Mouse (Mus musculus) C2C12 (cell line): ENCODE measurements around the gene Gimap8. TPM values are rescaled to one million over a fixed set of nuclear protein-coding genes. Genes with fewer than 3 reads are reported as not detected.

ENCODE experiments used
- H3K27me3 ChIP-seq: one replicate; pipeline ENCODE4 v1.6.1; 2011; ENCODE audit not compliant: control insufficient read depth, insufficient read depth, insufficient read length
- H3K36me3 ChIP-seq: one replicate; pipeline ENCODE4 v1.6.1; 2011; ENCODE audit not compliant: control insufficient read depth, insufficient read depth
- H3K4me3 ChIP-seq: one replicate; pipeline ENCODE4 v1.5.1; 2011; ENCODE audit warnings: mild to moderate bottlenecking, control low read depth; ENCODE audit not compliant: poor library complexity, insufficient read depth, severe bottlenecking
- H3K79me2 ChIP-seq: one replicate; pipeline ENCODE4 v1.6.1; 2011; ENCODE audit not compliant: control insufficient read depth, insufficient read depth
- H3K79me3 ChIP-seq: one replicate; pipeline ENCODE4 v1.6.1; 2011; ENCODE audit warnings: low read depth, control low read depth
- H3ac ChIP-seq: one replicate; pipeline ENCODE3; 2011; ENCODE audit warnings: low read depth; ENCODE audit not compliant: control insufficient read depth, insufficient read length
- CEBPB ChIP-seq: IDR thresholded peaks from one replicate; pipeline ENCODE4 v1.6.1; 2011; ENCODE audit warnings: low read depth, mild to moderate bottlenecking, control low read depth, moderate library complexity
- CTCF ChIP-seq: IDR thresholded peaks from one replicate; pipeline ENCODE4 v1.5.1; 2011; ENCODE audit not compliant: control insufficient read depth, insufficient read depth, insufficient read length
- FOSL1 ChIP-seq: IDR thresholded peaks from one replicate; pipeline ENCODE4 v1.8.0; 2011; ENCODE audit warnings: mild to moderate bottlenecking, low read length; ENCODE audit not compliant: poor library complexity, insufficient read depth, severe bottlenecking
- MAX ChIP-seq: IDR thresholded peaks from one replicate; pipeline ENCODE4 v1.6.1; 2011; ENCODE audit warnings: mild to moderate bottlenecking, control low read depth
- MYOD1 ChIP-seq: IDR thresholded peaks from one replicate; pipeline ENCODE4 v1.6.1; 2011; ENCODE audit warnings: low read depth; ENCODE audit not compliant: control insufficient read depth, insufficient read length
- MYOG ChIP-seq: IDR thresholded peaks from one replicate; pipeline ENCODE4 v1.6.1; 2011; ENCODE audit not compliant: control insufficient read depth, insufficient read length; ENCODE audit errors: extremely low read depth
- USF1 ChIP-seq: IDR thresholded peaks from one replicate; pipeline ENCODE4 v1.6.1; 2011; ENCODE audit warnings: low read depth, mild to moderate bottlenecking, control low read depth, moderate library complexity
- polyA plus RNA-seq: library from polyadenylated mRNA; unstranded; fragments of >200 nt; fragmentation: generic; extraction: Trizol; gene quantifications from one replicate; pipeline ENCODE4 v1.2.1, GENCODE M21; 2012; ENCODE audit warnings: missing spikeins

Gene Gimap8
- polyA plus RNA-seq, 1 experiment = not detected

GRCm38 (mm10) chr6:48626464-48626863, 20.6 kb upstream of the Gimap8 start, which contains the start of gene AI854703:
Gene AI854703 (plus strand): TSS chr6:48626764.
- Histone ChIP-seq H3K4me3 (no peak within 1 kb of the TSS), H3ac (no peak within 1 kb of the TSS), H3K79me2 (no peaks in the 10 kb centered on the region), H3K27me3 (peaks cover 21% of the 10 kb centered on the region), H3K79me3 (no peaks in the 10 kb centered on the region), H3K36me3 (no peaks in the 10 kb centered on the region)
- TF ChIP-seq MYOG = no peak
- no peak for TF ChIP-seq CTCF
- TF ChIP-seq MYOD1 = no peak
- no peak for TF ChIP-seq USF1
- TF ChIP-seq MAX = no peak
- TF ChIP-seq CEBPB = no peak
- TF ChIP-seq FOSL1 = no peak

GRCm38 (mm10) chr6:48626984-48627383, 20.1 kb upstream of the Gimap8 start:
- peaks cover 24% of the 10 kb centered on the region for H3K27me3 ChIP-seq

GRCm38 (mm10) chr6:48627511-48627924, 19.5 kb upstream of the Gimap8 start:
- Histone ChIP-seq H3K27me3 (peaks cover 24% of the 10 kb centered on the region), H3K36me3 (no peaks in the 10 kb centered on the region), H3K79me2 (no peaks in the 10 kb centered on the region), H3ac (no peak overlapping the region), H3K79me3 (no peaks in the 10 kb centered on the region), H3K4me3 (no peak overlapping the region)
- no peak for TF ChIP-seq USF1
- TF ChIP-seq CEBPB = no peak
- TF ChIP-seq MYOG = no peak
- TF ChIP-seq MYOD1 = no peak

More at GRCm38 (mm10) chr6:48626984-48627383, 20.1 kb upstream of the Gimap8 start:
- TF ChIP-seq MYOG (no peak), FOSL1 (no peak), CTCF (no peak)
- no peak overlapping the region for H3ac ChIP-seq
- no peak overlapping the region for H3K4me3 ChIP-seq
- H3K36me3 ChIP-seq = no peaks in the 10 kb centered on the region
- no peaks in the 10 kb centered on the region for H3K79me2 ChIP-seq
- H3K79me3 ChIP-seq = no peaks in the 10 kb centered on the region

GRCm38 (mm10) chr6:48628377-48628776, 18.7 kb upstream of the Gimap8 start:
- H3K27me3 ChIP-seq = peaks cover 24% of the 10 kb centered on the region
- H3K79me2 ChIP-seq = no peaks in the 10 kb centered on the region
- TF ChIP-seq CTCF (no peak), USF1 (no peak), MYOG (no peak), MAX (no peak), CEBPB (no peak), FOSL1 (no peak), MYOD1 (no peak)
- H3K36me3 ChIP-seq = no peaks in the 10 kb centered on the region
- no peaks in the 10 kb centered on the region for H3K79me3 ChIP-seq
- H3K4me3 ChIP-seq = no peak overlapping the region
- H3ac ChIP-seq = no peak overlapping the region

- Histone ChIP-seq H3K36me3 (no peaks in the 10 kb centered on the region), H3K79me2 (no peaks in the 10 kb centered on the region), H3K4me3 (no peak overlapping the region), H3K79me3 (no peaks in the 10 kb centered on the region), H3K27me3 (peaks cover 24% of the 10 kb centered on the region), H3ac (no peak overlapping the region)
- no peak for TF ChIP-seq MAX
- no peak for TF ChIP-seq CEBPB
- no peak for TF ChIP-seq USF1
- no peak for TF ChIP-seq MYOG
- TF ChIP-seq FOSL1 = no peak
- TF ChIP-seq CTCF = no peak
- no peak for TF ChIP-seq MYOD1
Observed at GRCm38 (mm10) chr6:48628808-48629660, 18.0 kb upstream of the Gimap8 start.

- Histone ChIP-seq H3K79me2 (no peaks in the 10 kb centered on the region), H3K36me3 (no peaks in the 10 kb centered on the region), H3K27me3 (peaks cover 24% of the 10 kb centered on the region), H3ac (no peak overlapping the region), H3K79me3 (no peaks in the 10 kb centered on the region), H3K4me3 (no peak overlapping the region)
- TF ChIP-seq USF1 (no peak), MAX (no peak), CTCF (no peak), CEBPB (no peak), MYOG (no peak), MYOD1 (no peak), FOSL1 (no peak)
Observed at GRCm38 (mm10) chr6:48629661-48630034, 17.4 kb upstream of the Gimap8 start.
